Mouse (Mus musculus) stomach, embryonic 16.5 days (tissue): ENCODE measurements at regions not wholly inside any gene's neighbourhood (a gene's known extent, or its start where the extent isn't known, plus 50 kb on each side); places are given as distances from the start of the nearest gene placed in this dataset.

Experiments used
- ATAC-seq: fragments of 200-750 bp; cut with Nextera tagmentation; 2 replicates; pipeline ENCODE4 v1.8.0; 2017; ENCODE audit warnings: moderate number of reproducible peaks, moderate TSS enrichment; ENCODE audit not compliant: insufficient read depth, low FRiP score
- H3K27ac ChIP-seq: fragments of 300-500 bp; sonication (generic); 2 replicates; pipeline ENCODE4 v1.5.1; 2014; ENCODE audit warnings: low read length
- H3K27me3 ChIP-seq: fragments of 300-500 bp; sonication (generic); 2 replicates; pipeline ENCODE4 v1.6.1; 2014; ENCODE audit warnings: low read length, control low read depth, mixed read lengths; ENCODE audit not compliant: control insufficient read depth, insufficient read depth
- H3K36me3 ChIP-seq: fragments of 300-500 bp; sonication (generic); 2 replicates; pipeline ENCODE4 v1.6.1; 2014; ENCODE audit warnings: low read length; ENCODE audit not compliant: control insufficient read depth, insufficient read depth
- H3K4me1 ChIP-seq: fragments of 300-500 bp; sonication (generic); 2 replicates; pipeline ENCODE4 v1.6.1; 2014; ENCODE audit warnings: low read length, control low read depth, mixed read lengths; ENCODE audit not compliant: control insufficient read depth, insufficient read depth
- H3K4me2 ChIP-seq: fragments of 300-500 bp; sonication (generic); 2 replicates; pipeline ENCODE4 v1.6.1; 2014; ENCODE audit warnings: low read depth, low read length, mixed read lengths
- H3K4me3 ChIP-seq: fragments of 300-500 bp; sonication (generic); replicated peaks from 2 replicates; pipeline ENCODE4 v1.5.1; 2014; ENCODE audit warnings: mild to moderate bottlenecking, low read length
- H3K9ac ChIP-seq: fragments of 300-500 bp; sonication (generic); 2 replicates; pipeline ENCODE4 v1.6.1; 2014; ENCODE audit warnings: low read length
- H3K9me3 ChIP-seq: fragments of 300-500 bp; sonication (generic); replicated peaks from 2 replicates; pipeline ENCODE4 v1.6.1; 2016; ENCODE audit warnings: low read length, control low read depth; ENCODE audit not compliant: control insufficient read depth
- WGBS: fragments of 180-500 bp; shearing (Covaris S2); extraction: QIAGEN DNeasy Blood & Tissue Kit; methylation state at CpG from one replicate; pipeline ENCODE4 v1.1.7; 2014; 5-methylcytosine and 5-hydroxymethylcytosine counted together

DNA sequence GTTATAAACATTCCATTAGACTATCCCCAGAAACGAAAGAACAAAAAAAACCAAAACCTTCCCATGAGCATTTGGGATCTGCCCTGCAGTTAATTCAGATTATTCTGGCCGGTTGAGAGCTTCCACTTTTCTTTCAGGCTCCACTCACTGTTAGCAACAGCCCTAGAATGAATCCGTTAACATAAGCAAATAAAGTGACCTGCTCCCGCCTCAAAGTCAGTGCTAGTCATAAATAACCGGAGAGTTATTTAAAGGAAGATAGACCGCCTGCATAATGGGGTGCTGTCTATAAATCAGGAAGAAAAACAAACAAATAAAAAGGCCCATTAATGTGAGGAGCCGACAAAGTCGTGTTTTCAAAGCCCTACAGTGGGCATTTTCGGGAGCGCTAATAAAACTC, 103.3 kb downstream of the Tbx4 start:
- no peak for ATAC-seq

DNA sequence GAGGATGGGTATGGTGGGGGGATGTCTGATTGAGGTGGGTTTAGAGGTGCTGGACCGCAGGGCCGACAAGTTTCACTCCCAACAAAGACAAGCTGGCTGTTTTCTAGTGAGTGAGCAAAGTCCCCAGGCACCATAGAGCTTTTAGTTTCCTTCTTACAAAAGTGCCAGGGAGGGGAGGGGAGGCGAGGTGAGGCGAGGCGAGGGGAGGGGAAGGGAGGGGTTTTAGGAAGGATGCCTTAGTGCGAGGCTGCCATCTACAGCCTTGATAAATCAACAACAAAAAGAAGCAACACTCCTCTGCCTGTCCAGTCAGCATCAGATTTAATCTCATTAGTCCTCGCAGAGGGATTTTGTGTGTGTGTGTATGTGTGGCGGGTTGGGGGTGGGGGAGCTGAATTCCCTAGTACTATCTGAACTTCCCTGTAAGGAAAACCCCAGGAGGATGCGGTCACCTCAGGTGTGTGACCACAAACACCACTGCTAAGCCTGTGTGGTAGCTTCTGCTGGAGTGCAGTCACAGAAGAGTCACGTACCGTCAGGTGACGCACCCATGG, 103.8 kb downstream of the Tbx4 start:
- peaks cover 8% of the 10 kb centered on the region for H3K4me1 ChIP-seq
- peak overlapping the region; percentile 26; the same call in 1 of the 2 replicates for H3K9ac ChIP-seq
- H3K27me3 ChIP-seq, result no peaks in the 10 kb centered on the region
- H3K4me3 ChIP-seq, result peak overlapping the region; percentile 36
- peak overlapping the region; percentile 57 for H3K4me2 ChIP-seq
- no peaks in the 10 kb centered on the region for H3K36me3 ChIP-seq
- no peak for ATAC-seq
- H3K27ac ChIP-seq, result no peak overlapping the region
- no peaks in the 10 kb centered on the region for H3K9me3 ChIP-seq
- WGBS, result 11% methylated on average over 12 of the region's 12 CpGs

More for the DNA sequence above, 103.3 kb downstream of the Tbx4 start:
- Histone ChIP-seq H3K9me3 (no peaks in the 10 kb centered on the region), H3K4me3 (peak overlapping the region; percentile 36), H3K27me3 (no peaks in the 10 kb centered on the region), H3K4me2 (peak overlapping the region; percentile 57), H3K4me1 (peaks cover 8% of the 10 kb centered on the region), H3K9ac (peak overlapping the region; percentile 26; the same call in 1 of the 2 replicates), H3K27ac (no peak overlapping the region), H3K36me3 (no peaks in the 10 kb centered on the region)
- 6% methylated on average over 10 of the region's 10 CpGs for WGBS

DNA sequence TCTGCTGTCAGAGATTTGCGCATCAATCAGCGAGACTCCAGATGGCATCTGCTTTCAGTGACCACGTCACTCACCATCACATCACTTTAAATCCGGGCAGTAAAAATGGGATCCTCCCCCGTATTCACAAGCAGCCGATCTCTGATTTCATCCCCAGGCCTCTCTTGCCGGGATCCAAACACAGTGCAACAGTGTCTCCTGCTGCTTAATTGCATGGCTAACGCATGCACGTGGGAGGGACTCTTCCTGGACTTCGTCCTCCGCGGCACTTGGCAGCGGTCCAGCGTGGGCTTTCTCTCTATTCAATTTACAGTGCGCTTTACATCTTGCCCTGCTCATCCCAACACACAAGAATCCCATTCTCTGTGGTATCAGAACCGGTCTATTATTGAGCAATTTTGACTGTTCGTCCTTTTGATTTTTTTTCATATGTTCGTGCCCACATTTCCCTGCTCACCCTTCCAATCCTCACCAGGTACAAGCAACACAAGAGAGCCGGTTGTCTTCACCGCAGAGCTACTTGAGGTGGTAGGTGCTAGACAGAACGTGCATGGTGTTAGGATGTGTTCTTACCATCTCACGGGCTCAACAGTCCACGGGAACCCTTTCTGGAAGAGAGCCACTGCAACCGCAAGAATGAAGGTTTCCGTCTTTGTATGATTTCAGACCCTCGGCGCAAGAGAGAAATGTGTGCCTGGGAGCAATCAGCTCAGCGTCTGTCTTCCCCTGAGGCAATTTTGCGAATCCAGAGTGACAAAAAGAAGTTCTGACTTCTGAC, 109.3 kb downstream of the Tbx4 start:
- no peaks in the 10 kb centered on the region for H3K4me1 ChIP-seq
- 0 out of 2 replicates have a peak overlapping the region, but pooled peaks have one; percentile 17 for H3K9ac ChIP-seq
- 40% methylated on average over 29 of the region's 29 CpGs for WGBS
- ATAC-seq, result no peak
- H3K36me3 ChIP-seq, result no peaks in the 10 kb centered on the region
- peak overlapping the region; percentile 42 for H3K4me2 ChIP-seq
- no peaks in the 10 kb centered on the region for H3K27me3 ChIP-seq
- no peak overlapping the region for H3K27ac ChIP-seq
- H3K9me3 ChIP-seq, result no peaks in the 10 kb centered on the region
- peak overlapping the region; percentile 13; the same call in 1 of the 2 replicates for H3K4me3 ChIP-seq

DNA sequence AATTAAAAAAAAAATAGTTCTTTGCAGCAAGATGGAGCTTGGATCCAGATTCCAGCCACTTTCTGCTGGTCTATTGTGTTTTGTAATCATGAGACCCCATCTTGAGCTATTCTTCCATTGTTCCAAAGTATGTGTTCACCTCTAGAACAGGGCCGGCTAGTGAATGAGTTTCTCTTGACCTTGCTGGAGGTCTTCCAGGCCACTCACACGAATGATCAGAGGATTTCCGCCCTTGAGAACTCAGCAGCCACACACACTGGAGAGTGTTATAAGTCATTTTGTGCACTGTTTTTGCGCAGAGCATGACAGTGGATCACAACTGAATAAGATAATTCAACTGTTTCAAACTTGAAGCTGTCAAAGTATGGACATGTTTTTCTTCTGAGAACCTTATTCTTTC, 110.5 kb downstream of the Tbx4 start:
- no peaks in the 10 kb centered on the region for H3K4me1 ChIP-seq
- H3K4me2 ChIP-seq, result no peak overlapping the region
- no peaks in the 10 kb centered on the region for H3K27me3 ChIP-seq
- 71% methylated on average over 4 of the region's 4 CpGs for WGBS
- ATAC-seq, result no peak
- no peaks in the 10 kb centered on the region for H3K9me3 ChIP-seq
- H3K27ac ChIP-seq, result no peak overlapping the region
- H3K36me3 ChIP-seq, result no peaks in the 10 kb centered on the region
- no peak overlapping the region for H3K9ac ChIP-seq
- H3K4me3 ChIP-seq, result no peak overlapping the region

DNA sequence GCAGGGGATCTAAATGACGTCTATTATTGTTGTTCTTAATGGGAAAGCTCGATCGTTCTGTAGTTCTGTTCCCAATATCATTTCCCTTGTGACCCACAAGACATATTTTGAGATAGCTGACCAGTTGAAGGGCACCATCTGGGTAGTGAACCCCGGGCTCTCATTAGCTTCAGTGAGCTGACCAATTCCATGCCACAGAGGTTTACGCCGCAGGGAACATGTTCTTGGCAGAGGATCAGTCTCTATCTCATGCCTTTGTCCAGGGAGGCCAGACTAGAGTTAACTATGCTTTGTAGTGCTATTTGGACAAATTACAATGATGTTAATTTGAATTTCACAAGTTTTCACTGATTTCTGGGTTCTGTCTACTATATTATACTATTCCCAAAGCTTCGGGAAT, 117.1 kb downstream of the Tbx4 start:
- Histone ChIP-seq H3K27me3 (no peaks in the 10 kb centered on the region), H3K36me3 (no peaks in the 10 kb centered on the region), H3K4me1 (no peaks in the 10 kb centered on the region), H3K4me3 (no peak overlapping the region), H3K4me2 (no peak overlapping the region), H3K9ac (no peak overlapping the region), H3K9me3 (no peaks in the 10 kb centered on the region), H3K27ac (no peak overlapping the region)
- no peak for ATAC-seq
- 70% methylated on average over 7 of the region's 7 CpGs for WGBS

DNA sequence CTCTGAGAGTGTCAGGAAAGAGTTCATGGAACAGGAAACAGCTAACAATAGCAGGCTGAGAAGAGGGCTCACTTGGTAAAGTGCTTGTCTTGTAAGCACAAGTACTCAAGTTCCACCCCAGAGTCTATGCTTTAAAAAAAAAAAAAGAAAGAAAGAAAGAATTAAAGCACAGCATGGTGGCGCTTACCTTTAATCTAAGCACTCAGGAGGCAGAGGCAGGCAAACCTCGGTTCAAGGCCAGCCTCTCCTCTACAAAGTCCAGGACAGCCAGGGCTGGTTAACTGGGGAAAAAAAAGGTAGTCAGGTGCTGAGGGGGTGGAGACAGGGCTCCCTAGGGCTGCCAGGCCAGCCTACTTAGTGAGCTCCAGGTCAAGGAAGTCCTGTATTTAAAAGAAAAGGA, 119.1 kb downstream of the Tbx4 start:
- Histone ChIP-seq H3K9ac (no peak overlapping the region), H3K36me3 (no peaks in the 10 kb centered on the region), H3K4me3 (no peak overlapping the region), H3K4me1 (no peaks in the 10 kb centered on the region), H3K9me3 (no peaks in the 10 kb centered on the region), H3K27me3 (no peaks in the 10 kb centered on the region), H3K4me2 (no peak overlapping the region), H3K27ac (no peak overlapping the region)
- ATAC-seq, result no peak
- 80% methylated on average over 2 of the region's 2 CpGs for WGBS

DNA sequence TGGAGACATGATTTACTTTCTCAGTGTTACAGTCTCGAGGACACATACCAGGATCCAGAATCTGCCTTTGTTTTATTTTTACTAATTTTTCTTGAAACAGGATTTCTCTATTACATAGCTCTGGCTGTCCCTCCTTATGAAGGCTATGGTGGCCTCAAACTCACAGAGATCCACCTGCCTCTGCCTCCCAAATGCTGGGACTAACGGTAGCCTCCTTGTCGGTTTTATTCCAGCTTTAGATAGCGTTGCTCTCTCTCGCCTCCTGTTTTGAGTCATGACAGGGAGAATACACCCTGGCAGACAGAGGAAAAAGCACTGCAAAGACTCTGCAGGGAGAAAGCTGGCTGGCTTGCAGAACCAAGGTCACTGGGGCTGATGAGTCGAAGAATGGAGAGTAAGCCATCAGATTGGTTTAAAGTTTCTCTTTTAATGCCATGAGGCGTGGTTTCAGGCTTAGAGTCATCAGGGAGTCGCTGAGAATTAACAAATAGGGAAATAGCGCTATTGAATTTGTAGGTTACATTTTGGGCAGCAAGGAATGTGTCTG, 119.8 kb downstream of the Tbx4 start:
- H3K4me3 ChIP-seq, result no peak overlapping the region
- no peaks in the 10 kb centered on the region for H3K9me3 ChIP-seq
- H3K27me3 ChIP-seq, result no peaks in the 10 kb centered on the region
- no peak overlapping the region for H3K27ac ChIP-seq
- H3K36me3 ChIP-seq, result no peaks in the 10 kb centered on the region
- no peak overlapping the region for H3K9ac ChIP-seq
- no peak for ATAC-seq
- WGBS, result 81% methylated on average over 9 of the region's 9 CpGs
- H3K4me1 ChIP-seq, result no peaks in the 10 kb centered on the region
- H3K4me2 ChIP-seq, result no peak overlapping the region

DNA sequence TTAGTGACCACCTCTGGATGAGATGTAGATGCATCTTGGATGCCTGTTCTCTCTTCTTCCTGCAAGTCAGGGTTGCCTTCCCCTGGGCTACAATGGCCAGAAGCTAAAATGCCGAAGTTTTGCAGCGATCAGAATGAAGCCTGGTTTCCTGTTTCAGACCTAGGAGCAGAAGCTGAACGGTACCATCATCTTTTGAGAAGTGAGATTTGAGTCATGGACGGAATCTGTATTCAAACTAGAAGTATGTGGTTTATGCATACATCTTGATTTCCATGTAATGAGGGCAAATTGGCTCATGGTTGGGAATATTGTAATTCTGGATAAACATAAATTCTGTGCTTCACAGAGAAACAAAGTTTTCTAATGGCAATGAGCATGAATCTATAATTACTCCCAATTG, 120.6 kb downstream of the Tbx4 start:
- H3K9me3 ChIP-seq, result no peaks in the 10 kb centered on the region
- no peaks in the 10 kb centered on the region for H3K4me1 ChIP-seq
- no peaks in the 10 kb centered on the region for H3K36me3 ChIP-seq
- H3K9ac ChIP-seq, result no peak overlapping the region
- no peak overlapping the region for H3K27ac ChIP-seq
- no peak overlapping the region for H3K4me3 ChIP-seq
- WGBS, result 83% methylated on average over 4 of the region's 4 CpGs
- no peaks in the 10 kb centered on the region for H3K27me3 ChIP-seq
- no peak overlapping the region for H3K4me2 ChIP-seq
- ATAC-seq, result no peak
